Comparison of ENCODE assay signal across 9 mouse cellular contexts in genomic region chr11:104346931-104347330, GRCm38 (mm10).
A peak's percentile ranks its signal among the peaks of the same experiment; 100 is the strongest.
DNase-seq lines count a peak whose midpoint lies in the region; ATAC-seq and TF ChIP-seq lines count a peak whose summit lies in the region.
"Had no signal": no experiment of that assay in that cellular context is flagged by ENCODE, and none has a peak within 500 bp of the region (broad histone marks: within the 10 kb centered on the region; RNA-seq: fewer than 3 reads in every experiment).

No protein-coding gene starts in this region.

- H3K9ac ChIP-seq in liver, embryonic 14.5 days (replicated peaks), result no peak overlapping the region
- H3K9ac ChIP-seq: embryonic facial prominence, embryonic 12.5 days had no signal

- H3K4me3 ChIP-seq in cerebellum, adult 2 months (replicated peaks; ENCODE audit: insufficient read depth, low read depth, low read length), result no peak overlapping the region
- H3K4me3 ChIP-seq in liver, embryonic 14.5 days (ENCODE audit: insufficient read depth in 1 of 2, low read depth in 2 of 2, low read length in 2 of 2), result no peak overlapping the region
- H3K4me3 ChIP-seq: embryonic facial prominence, embryonic 12.5 days had no signal

- no peak overlapping the region for H3K4me2 ChIP-seq in liver, embryonic 14.5 days (ENCODE audit: low read depth)
- H3K4me2 ChIP-seq: embryonic facial prominence, embryonic 12.5 days had no signal

- no peak overlapping the region for H3K27ac ChIP-seq in cerebellum, adult 2 months (ENCODE audit: insufficient read depth, low read length)
- H3K27ac ChIP-seq in liver, embryonic 14.5 days, result no peak overlapping the region
- H3K27ac ChIP-seq: embryonic facial prominence, embryonic 12.5 days had no signal

- ATAC-seq in cerebellum, adult (ENCODE audit: insufficient number of reproducible peaks, low FRiP score, low TSS enrichment), result no peak
- ATAC-seq in liver, embryonic 14.5 days (ENCODE audit: insufficient read depth), result no peak

- H3K27me3 ChIP-seq in cerebellum, adult 2 months (ENCODE audit: control insufficient read depth, insufficient read depth, low read length), result no peaks in the 10 kb centered on the region
- no peaks in the 10 kb centered on the region for H3K27me3 ChIP-seq in liver, embryonic 14.5 days (ENCODE audit: control insufficient read depth, insufficient read depth, low read length)
- H3K27me3 ChIP-seq: embryonic facial prominence, embryonic 12.5 days had no signal

- WGBS in cerebellum, adult 2 months, result 25% methylated on average over 3 of the region's 3 CpGs
- 47% methylated on average over 3 of the region's 3 CpGs for WGBS in liver, embryonic 14.5 days (ENCODE audit: insufficient replicate concordance)

- peak; percentile 29; the same call in 1 of the 2 replicates for TF ChIP-seq CTCF in cerebellum, adult 2 months (IDR thresholded peaks at IDR 0.05; ENCODE audit: borderline replicate concordance, insufficient read depth, low read depth, low read length)
- TF ChIP-seq CTCF in liver, embryonic 14.5 days (IDR thresholded peaks at IDR 0.05; ENCODE audit: low read depth), result peak; percentile 50; the same call in 1 of the 2 replicates

- no peaks in the 10 kb centered on the region for H3K4me1 ChIP-seq in cerebellum, adult 2 months (ENCODE audit: control insufficient read depth, insufficient read depth, low read length)
- no peaks in the 10 kb centered on the region for H3K4me1 ChIP-seq in liver, embryonic 14.5 days (replicated peaks; ENCODE audit: control insufficient read depth in 2 of 2, insufficient read depth in 2 of 2, low read length in 1 of 2)
- H3K4me1 ChIP-seq: embryonic facial prominence, embryonic 12.5 days had no signal

- no peak for TF ChIP-seq EP300 in liver, embryonic 14.5 days (IDR thresholded peaks at IDR 0.05; ENCODE audit: low read depth)

- no peak for TF ChIP-seq POLR2A in cerebellum, adult 2 months (IDR thresholded peaks at IDR 0.05; ENCODE audit: borderline replicate concordance, insufficient read depth, low read length)

- H3K9me3 ChIP-seq in liver, embryonic 14.5 days (ENCODE audit: control insufficient read depth, low read length), result no peaks in the 10 kb centered on the region
- H3K9me3 ChIP-seq: embryonic facial prominence, embryonic 12.5 days had no signal

- peaks cover 55% of the 10 kb centered on the region for H3K36me3 ChIP-seq in liver, embryonic 14.5 days (replicated peaks; ENCODE audit: control insufficient read depth, insufficient read depth, low read depth)

- peak in 1 of 2 experiments; percentile 43 for DNase-seq in cerebellum, adult 2 months
- peak in 1 of 3 experiments; percentile 7 for DNase-seq in liver, embryonic 14.5 days (ENCODE audit: low read depth in 3 of 3, low spot score in 3 of 3)
- DNase-seq in liver, result no peak
- peak; percentile 57 for DNase-seq in brain, adult 2 months (ENCODE audit: low read depth, low spot score)
- peak; percentile 24 for DNase-seq in lung, postnatal 25 days (ENCODE audit: low spot score)
- no peak for DNase-seq in gastrocnemius, postnatal 4 days (ENCODE audit: low spot score in 2 of 2)
- DNase-seq in testis, postnatal 14 days (ENCODE audit: low spot score), result no peak

Comparison
In these comparisons a context has a peak if more than half of its experiments do, and no peak if none do; other contexts are left out.
1. DNase-seq: peak in brain, adult 2 months (single experiment) and lung, postnatal 25 days (single experiment); none in liver (single experiment), gastrocnemius, postnatal 4 days (0 of 2) and testis, postnatal 14 days (single experiment).